Comparison of ENCODE assay signal across 17 mouse cellular contexts in the genomic region with DNA sequence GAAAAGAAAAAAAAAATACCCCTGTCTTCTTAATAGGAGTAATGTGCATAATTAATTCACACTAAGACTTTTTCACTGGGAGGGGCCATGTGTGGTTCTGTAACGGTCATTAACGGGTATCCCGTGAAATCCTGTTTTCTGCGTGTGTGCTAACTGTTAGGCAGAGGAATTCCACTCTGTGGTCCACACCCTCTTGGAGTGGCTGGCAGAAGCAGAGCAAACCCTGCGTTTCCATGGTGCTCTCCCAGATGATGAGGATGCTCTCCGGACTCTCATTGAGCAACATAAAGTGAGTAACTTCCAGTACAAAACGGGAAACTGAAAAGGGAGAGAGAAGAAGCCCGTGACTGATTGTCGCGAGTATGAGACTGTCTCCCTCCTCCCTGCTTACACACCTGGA.
"Had no signal": no experiment of that assay in that cellular context is flagged by ENCODE, and none has a peak within 500 bp of the region (broad histone marks: within the 10 kb centered on the region; RNA-seq: fewer than 3 reads in every experiment).

No protein-coding gene starts in this region.

- DNase-seq: liver, postnatal 0 days; lung, adult 2 months; lung, postnatal 14 days; lung, postnatal 36 days; right cerebral cortex, postnatal 14 days; spleen, adult 18-20 months; thymus, adult 18-20 months; thymus, postnatal 25 days; thymus, postnatal 4 days had no signal

- H3K4me2 ChIP-seq: lung, embryonic 15.5 days; midbrain, embryonic 11.5 days; midbrain, embryonic 13.5 days; midbrain, embryonic 15.5 days; neural tube, embryonic 12.5 days had no signal

- H3K9me3 ChIP-seq: lung, embryonic 15.5 days; midbrain, embryonic 15.5 days; neural tube, embryonic 12.5 days had no signal

- H3K9ac ChIP-seq: liver, postnatal 0 days; lung, embryonic 15.5 days; midbrain, embryonic 13.5 days; midbrain, embryonic 15.5 days; neural tube, embryonic 12.5 days had no signal

- H3K4me3 ChIP-seq: lung, embryonic 15.5 days; megakaryocyte, embryonic 14.5 days; midbrain, embryonic 13.5 days; midbrain, embryonic 15.5 days; neural tube, embryonic 12.5 days had no signal

- H3K27me3 ChIP-seq: lung, embryonic 15.5 days; megakaryocyte, embryonic 14.5 days; midbrain, embryonic 13.5 days; midbrain, embryonic 15.5 days; neural tube, embryonic 12.5 days had no signal

- H3K4me1 ChIP-seq: megakaryocyte, embryonic 14.5 days; midbrain, embryonic 13.5 days; midbrain, embryonic 15.5 days; neural tube, embryonic 12.5 days had no signal

- H3K27ac ChIP-seq: lung, embryonic 15.5 days; macrophage; midbrain, embryonic 13.5 days; midbrain, embryonic 15.5 days; neural tube, embryonic 12.5 days had no signal

- ATAC-seq: liver, postnatal 0 days; lung, postnatal 0 days; midbrain, embryonic 13.5 days; midbrain, embryonic 15.5 days had no signal
